Mouse (Mus musculus) hindlimb bud, embryonic 11.5 days (tissue): Measurements from ENCODE around the gene Neu1.
"Not testable (repeated sequence)": the region's sequence is repeated elsewhere in the genome, so short reads cannot be mapped to it uniquely, and the experiment has no call there.

Experiments used
- DNase-seq: peaks from one replicate; pipeline ENCODE4 v3.0.0-alpha.2; 2012; ENCODE audit warnings: low read depth, low spot score; ENCODE audit errors: extremely low spot score

The Neu1 gene

GRCm38 (mm10) chr17:34947606-34948005 is 16.6 kb downstream of the Neu1 start:
- DNase-seq = no peak

GRCm38 (mm10) chr17:34948721-34949552 is 17.9 kb downstream of the Neu1 start:
- not testable (repeated sequence) for DNase-seq

GRCm38 (mm10) chr17:34949553-34949969 is 18.5 kb downstream of the Neu1 start:
- no peak for DNase-seq

- DNase-seq = no peak
These were observed 19.7 kb downstream of the Neu1 start for GRCm38 (mm10) chr17:34950514-34951455.

GRCm38 (mm10) chr17:34951636-34952377 is 20.8 kb downstream of the Neu1 start:
- no peak for DNase-seq

GRCm38 (mm10) chr17:34952378-34953040 is 21.5 kb downstream of the Neu1 start:
- DNase-seq = peak; percentile 96

GRCm38 (mm10) chr17:34953258-34953657 is 22.2 kb downstream of the Neu1 start:
- no peak for DNase-seq

GRCm38 (mm10) chr17:34953904-34954303 is 22.9 kb downstream of the Neu1 start:
- DNase-seq = no peak

- no peak for DNase-seq
These were observed 23.8 kb downstream of the Neu1 start for GRCm38 (mm10) chr17:34954831-34955230.

- DNase-seq = no peak
These were observed 24.8 kb downstream of the Neu1 start for GRCm38 (mm10) chr17:34955884-34956283.

- no peak for DNase-seq
These were observed 25.3 kb downstream of the Neu1 start for GRCm38 (mm10) chr17:34956340-34956739.

- DNase-seq = not testable (repeated sequence)
These were observed 26.2 kb downstream of the Neu1 start for GRCm38 (mm10) chr17:34957291-34957690.

GRCm38 (mm10) chr17:34957966-34958365 is 26.9 kb downstream of the Neu1 start:
- not testable (repeated sequence) for DNase-seq

- DNase-seq = not testable (repeated sequence)
These were observed 27.7 kb downstream of the Neu1 start for GRCm38 (mm10) chr17:34958734-34959129.

- DNase-seq = not testable (repeated sequence)
These were observed 28.2 kb downstream of the Neu1 start, which contains the start of gene Hspa1b for GRCm38 (mm10) chr17:34959130-34959778. Hspa1b (minus strand) TSS chr17:34959238.

GRCm38 (mm10) chr17:34959881-34960515 is 28.9 kb downstream of the Neu1 start:
- DNase-seq = no peak

- no peak for DNase-seq
These were observed 29.8 kb downstream of the Neu1 start for GRCm38 (mm10) chr17:34960702-34961493.

GRCm38 (mm10) chr17:34962125-34962524 is 31.1 kb downstream of the Neu1 start:
- DNase-seq = no peak
